Mouse (Mus musculus) brain, adult 10 weeks (tissue): ENCODE results near the gene Arvcf. TPM values are rescaled to one million over a fixed set of nuclear protein-coding genes. Genes with fewer than 3 reads are reported as not detected.

Source experiments
- polyA plus RNA-seq: library from polyadenylated mRNA; stranded (reverse); fragments of 350-450 nt; fragmentation: Illumina TruSeq; extraction: RNeasy Lipid Tissue Mini Kit (QIAGEN cat#74804); gene quantifications from one replicate; pipeline ENCODE4 v1.2.3, GENCODE M21; 2015; ENCODE audit warnings: low read depth, low replicate concordance

Arvcf gene
- polyA plus RNA-seq = 24.8 TPM

DNA sequence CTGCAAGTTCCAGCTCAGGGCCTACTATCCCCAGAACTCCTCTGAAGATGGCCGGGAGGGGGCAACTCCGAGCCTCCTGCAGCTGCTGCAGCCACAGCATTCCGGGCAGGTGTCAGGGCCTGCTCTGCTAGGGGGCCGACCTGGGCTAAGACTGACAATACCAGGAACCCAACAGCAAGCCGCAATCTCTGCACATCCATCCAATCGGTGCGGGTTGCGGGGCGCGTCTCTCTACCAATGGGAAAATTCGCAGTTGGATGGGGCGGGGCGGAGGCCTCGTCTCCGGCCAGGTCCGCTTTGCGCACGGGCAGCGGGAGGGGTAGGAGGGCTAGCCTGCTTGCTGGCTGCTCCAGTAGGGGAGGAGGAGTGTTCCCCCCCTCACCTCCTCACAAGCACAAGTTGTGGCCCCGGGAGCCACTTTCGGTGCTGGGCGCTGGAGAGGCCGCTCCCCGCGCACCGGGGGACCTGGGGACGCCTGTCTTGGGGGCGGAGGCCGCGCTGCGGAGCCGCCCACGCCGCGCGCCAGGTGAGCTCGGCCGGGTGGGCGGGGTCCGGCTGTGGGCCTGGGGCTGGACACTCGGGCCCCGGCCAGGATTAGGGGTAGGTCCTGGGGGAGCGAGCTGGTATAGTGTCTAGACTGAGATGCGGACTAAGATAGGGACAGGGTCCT, at the start of gene Arvcf, which contains the start of gene Tango2:
Gene Arvcf (plus strand): TSS at position 252 of the 670 bp plus-strand sequence.
Gene Tango2 (minus strand): TSS at position 173 of the 670 bp plus-strand sequence.

DNA sequence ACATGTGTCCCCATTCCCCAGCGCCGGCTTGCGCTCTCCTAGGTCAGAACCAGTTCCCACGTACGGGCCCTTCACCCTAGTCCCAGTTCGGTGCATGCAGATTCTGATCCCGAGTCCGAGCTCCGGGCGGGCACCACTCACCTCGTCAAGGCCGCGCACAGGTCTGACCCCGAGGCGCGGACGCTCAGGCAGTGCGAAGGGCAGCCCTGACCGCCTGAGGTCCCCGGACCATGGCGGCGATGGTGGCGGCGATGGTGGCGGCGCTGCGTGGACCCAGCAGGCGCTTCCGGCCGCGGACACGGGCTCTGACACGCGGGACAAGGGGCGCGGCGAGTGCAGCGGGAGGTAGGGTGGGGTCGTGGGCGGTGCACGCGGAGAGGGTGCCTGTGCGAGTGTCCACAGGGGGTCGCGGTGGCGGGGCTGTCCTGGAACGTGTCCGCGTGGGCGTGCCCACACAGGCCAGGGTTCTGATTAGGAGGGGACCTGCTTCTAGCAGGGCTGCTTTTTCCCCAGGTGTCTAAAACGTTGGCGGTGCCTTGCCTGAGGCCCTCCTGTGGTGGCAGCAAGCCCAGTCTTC, 78.3 kb downstream of the Arvcf start, which contains the start of gene Txnrd2:
Gene Txnrd2 (plus strand): TSS at position 170 of the 577 bp plus-strand sequence.

DNA sequence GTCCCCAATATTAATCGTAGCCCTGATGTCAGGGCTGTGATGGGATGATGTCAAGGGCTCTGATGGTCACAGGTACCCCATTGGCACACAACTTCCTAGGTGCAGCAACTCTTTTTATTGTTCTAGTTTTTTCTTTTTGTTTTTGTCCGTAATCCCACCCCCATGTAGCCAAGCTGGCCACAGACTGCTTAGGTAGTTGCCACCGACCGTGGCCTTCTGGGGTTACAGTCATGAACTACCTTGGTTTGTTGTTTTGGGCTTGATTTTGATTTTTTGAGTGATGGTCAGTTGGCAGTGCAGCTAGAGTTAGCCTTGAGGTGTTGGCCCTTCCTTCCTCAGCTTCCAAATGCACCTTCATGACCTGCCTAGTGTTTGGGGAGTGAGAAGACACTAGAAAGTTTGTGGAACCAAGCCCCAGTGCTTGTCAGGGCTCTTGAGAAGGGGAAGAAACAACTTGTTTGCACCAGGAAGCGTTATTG, 78.9 kb downstream of the Arvcf start, which contains the start of gene Comt:
Gene Comt (minus strand): TSS at position 51 of the 479 bp plus-strand sequence.

Other genes starting within 250 kb of the Arvcf start
- 67.4 TPM for gene Rtn4r, start 220.5 kb upstream of the Arvcf start, polyA plus RNA-seq
- not detected for gene Ccdc188, start 130.3 kb upstream of the Arvcf start, polyA plus RNA-seq
- 67.7 TPM for gene Zdhhc8, start 113.0 kb upstream of the Arvcf start, polyA plus RNA-seq
- gene Trmt2a, start 99.5 kb upstream of the Arvcf start, polyA plus RNA-seq = 66.7 TPM
- gene Ranbp1, start 99.5 kb upstream of the Arvcf start, polyA plus RNA-seq = 105 TPM
- not detected for gene Gm49776, start 89.9 kb upstream of the Arvcf start, polyA plus RNA-seq
- 24.6 TPM for gene Dgcr8, start 58.9 kb upstream of the Arvcf start, polyA plus RNA-seq
- gene Tango2, start 79 bp upstream of the Arvcf start, polyA plus RNA-seq = 206 TPM
- 25.3 TPM for gene Txnrd2, start 78.2 kb downstream of the Arvcf start, polyA plus RNA-seq
- gene Comt, start 78.7 kb downstream of the Arvcf start, polyA plus RNA-seq = 135 TPM
- 3.7 TPM for gene Gnb1l, start 150.5 kb downstream of the Arvcf start, polyA plus RNA-seq
- 2.8 TPM for gene Rtl10, start 150.7 kb downstream of the Arvcf start, polyA plus RNA-seq
- gene Tbx1, start 242.5 kb downstream of the Arvcf start, polyA plus RNA-seq = 0.94 TPM